Mouse (Mus musculus) gastrocnemius, postnatal 36 days (tissue): ENCODE measurements around the gene Lrrc57. TPM values are rescaled to one million over a fixed set of nuclear protein-coding genes. Genes with fewer than 3 reads are reported as not detected.
A peak's percentile ranks its signal among the peaks of the same experiment; 100 is the strongest.
"Not testable (repeated sequence)": the region's sequence is repeated elsewhere in the genome, so short reads cannot be mapped to it uniquely, and the experiment has no call there.

Experiments used
- DNase-seq, 2 experiments: peaks; one replicate each; pipeline ENCODE4 v3.0.0; 2022
- intact Hi-C: fragments of 180-260 bp; cut with DNase I; formaldehyde crosslinking; loops from one replicate; pipeline ENCODE4 v1.15.1; 2025
- total RNA-seq, 2 experiments: library from RNA; stranded (reverse); gene quantifications; 2 replicates each; pipeline ENCODE4 v1.2.3; 2021

Gene Lrrc57
- total RNA-seq, 2 experiments from 2014 or later = 10.3 to 11.0 TPM

- intact Hi-C loops = no loop called here
- DNase-seq = no peak
These were observed 7.2 kb upstream of the Lrrc57 start for GRCm38 (mm10) chr2:120616279-120617163.

GRCm38 (mm10) chr2:120606021-120606690 is 3.2 kb downstream of the Lrrc57 start:
- intact Hi-C loops = loop anchor here (5.0 kb wide), 2 partner anchors 74 to 129 kb away; no protein-coding TSS in a partner anchor
- no peak for DNase-seq

GRCm38 (mm10) chr2:120599506-120599905 is 9.8 kb downstream of the Lrrc57 start:
- intact Hi-C loops = no loop called here
- DNase-seq = no peak

- DNase-seq = no peak
- intact Hi-C loops = no loop called here
These were observed 11.6 kb downstream of the Lrrc57 start for GRCm38 (mm10) chr2:120597734-120598133.

- intact Hi-C loops = no loop called here
- no peak for DNase-seq
These were observed 17.1 kb downstream of the Lrrc57 start for GRCm38 (mm10) chr2:120592227-120592626.

GRCm38 (mm10) chr2:120589759-120590158 is 19.6 kb downstream of the Lrrc57 start:
- intact Hi-C loops = no loop called here

GRCm38 (mm10) chr2:120578286-120578685 is 31.0 kb downstream of the Lrrc57 start:
- intact Hi-C loops = no loop called here
- no peak for DNase-seq

More at GRCm38 (mm10) chr2:120589759-120590158, 19.6 kb downstream of the Lrrc57 start:
- no peak for DNase-seq

- no peak for DNase-seq
These were observed 31.5 kb downstream of the Lrrc57 start for GRCm38 (mm10) chr2:120577799-120578198.

GRCm38 (mm10) chr2:120575978-120576377 is 33.3 kb downstream of the Lrrc57 start:
- no peak for DNase-seq
- intact Hi-C loops = no loop called here

More at GRCm38 (mm10) chr2:120577799-120578198, 31.5 kb downstream of the Lrrc57 start:
- intact Hi-C loops = no loop called here

- intact Hi-C loops = no loop called here
These were observed 34.2 kb downstream of the Lrrc57 start for GRCm38 (mm10) chr2:120575121-120575520.

GRCm38 (mm10) chr2:120572161-120572560 is 37.2 kb downstream of the Lrrc57 start:
- intact Hi-C loops, DNase-seq: not testable (repeated sequence)

More at GRCm38 (mm10) chr2:120575121-120575520, 34.2 kb downstream of the Lrrc57 start:
- no peak for DNase-seq

- intact Hi-C loops = no loop called here
- DNase-seq = no peak
These were observed 38.2 kb downstream of the Lrrc57 start for GRCm38 (mm10) chr2:120571081-120571480.

GRCm38 (mm10) chr2:120567798-120568320 is 41.5 kb downstream of the Lrrc57 start:
- intact Hi-C loops = no loop called here
- DNase-seq = no peak

GRCm38 (mm10) chr2:120566886-120567797 is 42.2 kb downstream of the Lrrc57 start, which contains the start of gene Snap23:
Snap23 (plus strand) TSS chr2:120567671.
- intact Hi-C loops = no loop called here
- DNase-seq = peak; percentile 92 to 95

GRCm38 (mm10) chr2:120565363-120565762 is 44.0 kb downstream of the Lrrc57 start:
- no peak for DNase-seq
- intact Hi-C loops = no loop called here

GRCm38 (mm10) chr2:120564548-120565188 is 44.7 kb downstream of the Lrrc57 start:
- intact Hi-C loops = not testable (repeated sequence)

GRCm38 (mm10) chr2:120563235-120563990 is 45.9 kb downstream of the Lrrc57 start, which contains the start of gene Zfp106:
Zfp106 (minus strand) TSS chr2:120563843.
- intact Hi-C loops = no loop called here
- DNase-seq = peak; percentile 75 to 80

More at GRCm38 (mm10) chr2:120564548-120565188, 44.7 kb downstream of the Lrrc57 start:
- not testable (repeated sequence) for DNase-seq

- intact Hi-C loops = no loop called here
- no peak for DNase-seq
These were observed 46.5 kb downstream of the Lrrc57 start for GRCm38 (mm10) chr2:120562859-120563234.

- intact Hi-C loops = no loop called here
- DNase-seq = no peak
These were observed 47.8 kb downstream of the Lrrc57 start for GRCm38 (mm10) chr2:120561524-120561923.
